Mouse (Mus musculus): ENCODE data around the gene Lck.

DNA sequence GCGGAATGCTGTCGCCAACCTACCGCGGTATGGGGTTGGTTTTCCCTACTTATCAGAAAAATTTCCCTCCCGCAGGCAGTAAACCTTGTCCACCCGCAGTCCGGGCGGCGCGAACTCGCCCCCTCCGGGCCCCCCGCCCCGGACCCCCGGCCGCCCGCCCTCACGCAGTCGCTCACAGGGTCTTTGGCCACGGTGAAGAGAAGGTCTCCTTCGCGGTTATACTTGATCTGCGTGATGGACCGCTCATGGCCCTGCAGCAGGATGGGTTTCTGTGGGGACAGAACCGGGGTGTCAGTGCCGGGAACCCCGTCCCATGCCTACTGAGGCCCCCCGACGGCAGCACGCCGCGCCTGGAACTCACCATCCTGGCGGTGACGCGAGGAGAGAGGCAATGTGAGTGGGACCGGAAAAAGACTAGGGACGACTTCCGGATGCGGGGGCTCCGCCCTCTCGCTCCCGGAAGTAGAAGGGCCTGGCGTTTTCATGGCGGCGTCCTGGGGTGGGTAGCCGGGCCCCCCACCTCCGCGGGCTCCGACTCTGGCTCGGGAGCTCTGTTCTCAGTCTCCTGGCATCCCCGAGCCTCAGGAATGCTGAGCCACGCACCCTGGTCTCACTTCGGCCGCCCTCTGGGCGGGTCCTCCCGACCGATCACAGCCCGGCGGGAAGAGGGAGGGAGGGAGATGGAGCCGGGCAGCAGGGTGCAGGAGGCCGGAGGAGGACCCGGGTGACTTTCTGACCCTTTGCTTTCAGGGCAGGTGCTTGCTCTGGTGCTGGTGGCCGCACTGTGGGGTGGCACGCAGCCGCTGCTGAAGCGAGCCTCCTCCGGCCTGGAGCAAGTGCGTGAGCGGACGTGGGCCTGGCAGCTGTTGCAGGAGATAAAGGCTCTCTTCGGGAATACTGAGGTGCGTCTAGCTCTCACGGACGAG is 27.1 kb upstream of the Lck start, which contains the start of the genes Eif3i and Tmem234:
- TF ChIP-seq MAX (IDR thresholded peaks at IDR 0.05; ENCODE audit: low read depth) (no peak), USF1 (IDR thresholded peaks at IDR 0.05; ENCODE audit: low read depth) (no peak), TCF12 (IDR thresholded peaks at IDR 0.05; ENCODE audit: insufficient read depth, poor library complexity, severe bottlenecking) (no peak), POLR2A (IDR thresholded peaks at IDR 0.05; ENCODE audit: insufficient read length, low read depth) (peak; percentile 94), E2F4 (IDR thresholded peaks at IDR 0.05; ENCODE audit: insufficient read depth) (no peak), REST (IDR thresholded peaks at IDR 0.05; ENCODE audit: insufficient read depth, insufficient read length) (peak; percentile 18), MYOD1 (IDR thresholded peaks at IDR 0.05; ENCODE audit: control insufficient read depth in 1 of 3, insufficient read length in 2 of 3, low read depth in 2 of 3) (peak in 2 of 3 experiments; percentile 57 to 74), SRF (IDR thresholded peaks at IDR 0.05; ENCODE audit: control insufficient read depth, insufficient read length, low read depth) (no peak)

Data from myocyte (in vitro differentiated cells).